Mouse (Mus musculus) embryonic facial prominence, embryonic 10.5 days (tissue): ENCODE results near the gene Ccdc188. TPM values are rescaled to one million over a fixed set of nuclear protein-coding genes. Genes with fewer than 3 reads are reported as not detected.

ENCODE experiments used
- DNase-seq: peaks from one replicate; pipeline ENCODE4 v3.0.0-alpha.2; 2017; ENCODE audit warnings: low spot score
- H3K27ac ChIP-seq: fragments of 300-500 bp; sonication (generic); replicated peaks from 2 replicates; pipeline ENCODE4 v1.5.1; 2016; ENCODE audit warnings: mild to moderate bottlenecking
- H3K27me3 ChIP-seq: fragments of 300-500 bp; sonication (generic); replicated peaks from 2 replicates; pipeline ENCODE4 v1.6.1; 2016; ENCODE audit warnings: low read depth, mild to moderate bottlenecking; ENCODE audit not compliant: poor library complexity, severe bottlenecking
- H3K36me3 ChIP-seq: fragments of 300-500 bp; sonication (generic); replicated peaks from 2 replicates; pipeline ENCODE4 v1.6.1; 2016; ENCODE audit warnings: mild to moderate bottlenecking, moderate library complexity
- H3K4me1 ChIP-seq: fragments of 300-500 bp; sonication (generic); 2 replicates; pipeline ENCODE4 v1.6.1; 2016
- H3K4me3 ChIP-seq: fragments of 300-500 bp; sonication (generic); 2 replicates; pipeline ENCODE4 v1.5.1; 2016; ENCODE audit warnings: mild to moderate bottlenecking, moderate library complexity
- H3K9me3 ChIP-seq: fragments of 300-500 bp; sonication (generic); 2 replicates; pipeline ENCODE4 v1.6.1; 2016; ENCODE audit warnings: mild to moderate bottlenecking
- WGBS: fragments of 180-500 bp; shearing (Covaris S2); methylation state at CpG from one replicate; pipeline ENCODE4 v1.1.7; 2016; 5-methylcytosine and 5-hydroxymethylcytosine counted together
- polyA plus RNA-seq: library from polyadenylated mRNA; unstranded; fragments of >200 nt; fragmentation: Nextera tagmentation; extraction: Ambion mirVana; gene quantifications from 2 replicates; pipeline ENCODE4 v1.2.1, GENCODE M21; 2016

The Ccdc188 gene
- not detected in 2 replicates for polyA plus RNA-seq

GRCm38 (mm10) chr16:18217579-18217978 is at the start of gene Ccdc188:
Gene Ccdc188, plus strand, starts transcription at chr16:18217879.
- Histone ChIP-seq H3K9me3 (no peaks in the 10 kb centered on the region), H3K27me3 (no peaks in the 10 kb centered on the region), H3K36me3 (peaks cover 18% of the 10 kb centered on the region), H3K4me1 (peaks cover 53% of the 10 kb centered on the region), H3K27ac (peak within 1 kb of the TSS; percentile 21; the same call in 1 of the 2 replicates), H3K4me3 (no peak within 1 kb of the TSS)
- 91% methylated on average over 4 of the region's 4 CpGs for WGBS
- no peak for DNase-seq

GRCm38 (mm10) chr16:18169156-18169555 is 48.5 kb upstream of the Ccdc188 start:
- H3K27me3 ChIP-seq: peaks cover 5% of the 10 kb centered on the region; the same call in 1 of the 2 replicates
- 78% methylated on average over 5 of the region's 5 CpGs for WGBS
- DNase-seq: no peak
- peaks cover 7% of the 10 kb centered on the region for H3K4me1 ChIP-seq
- H3K9me3 ChIP-seq: no peaks in the 10 kb centered on the region
- H3K27ac ChIP-seq: no peak overlapping the region
- H3K4me3 ChIP-seq: no peak overlapping the region
- H3K36me3 ChIP-seq: no peaks in the 10 kb centered on the region

- no peak for DNase-seq
- WGBS: 88% methylated on average over 3 of the region's 3 CpGs
- H3K4me3 ChIP-seq: no peak overlapping the region
Measured at GRCm38 (mm10) chr16:18169776-18170175, 47.9 kb upstream of the Ccdc188 start.

GRCm38 (mm10) chr16:18172266-18172855 is 45.3 kb upstream of the Ccdc188 start:
- no peak overlapping the region for H3K4me3 ChIP-seq
- H3K4me1 ChIP-seq: peaks cover 8% of the 10 kb centered on the region
- H3K27ac ChIP-seq: no peak overlapping the region
- H3K36me3 ChIP-seq: no peaks in the 10 kb centered on the region
- DNase-seq: peak; percentile 83
- no peaks in the 10 kb centered on the region for H3K9me3 ChIP-seq
- H3K27me3 ChIP-seq: peaks cover 13% of the 10 kb centered on the region; the same call in 1 of the 2 replicates
- WGBS: 13% methylated on average over 7 of the region's 7 CpGs

More at GRCm38 (mm10) chr16:18169776-18170175, 47.9 kb upstream of the Ccdc188 start:
- Histone ChIP-seq H3K9me3 (no peaks in the 10 kb centered on the region), H3K27me3 (peaks cover 8% of the 10 kb centered on the region; the same call in 1 of the 2 replicates), H3K36me3 (no peaks in the 10 kb centered on the region), H3K27ac (no peak overlapping the region), H3K4me1 (peaks cover 2% of the 10 kb centered on the region)

GRCm38 (mm10) chr16:18173231-18173630 is 44.4 kb upstream of the Ccdc188 start:
- 84% methylated on average over 9 of the region's 9 CpGs for WGBS
- Histone ChIP-seq H3K4me1 (peaks cover 8% of the 10 kb centered on the region), H3K27me3 (peaks cover 16% of the 10 kb centered on the region), H3K27ac (no peak overlapping the region), H3K4me3 (no peak overlapping the region), H3K36me3 (no peaks in the 10 kb centered on the region), H3K9me3 (no peaks in the 10 kb centered on the region)
- no peak for DNase-seq

- H3K27me3 ChIP-seq: peaks cover 16% of the 10 kb centered on the region
- H3K4me1 ChIP-seq: peaks cover 10% of the 10 kb centered on the region
- no peak overlapping the region for H3K27ac ChIP-seq
- H3K4me3 ChIP-seq: no peak overlapping the region
- WGBS: 75% methylated on average over 11 of the region's 11 CpGs
- H3K36me3 ChIP-seq: no peaks in the 10 kb centered on the region
- no peaks in the 10 kb centered on the region for H3K9me3 ChIP-seq
- DNase-seq: no peak
Measured at GRCm38 (mm10) chr16:18173788-18174187, 43.9 kb upstream of the Ccdc188 start.

GRCm38 (mm10) chr16:18175817-18176541 is 41.7 kb upstream of the Ccdc188 start:
- 58% methylated on average over 6 of the region's 6 CpGs for WGBS
- Histone ChIP-seq H3K4me1 (peaks cover 23% of the 10 kb centered on the region), H3K27me3 (peaks cover 20% of the 10 kb centered on the region), H3K27ac (peak overlapping the region; percentile 44; the same call in 1 of the 2 replicates), H3K36me3 (no peaks in the 10 kb centered on the region), H3K9me3 (no peaks in the 10 kb centered on the region), H3K4me3 (no peak overlapping the region)
- DNase-seq: no peak

GRCm38 (mm10) chr16:18176758-18177157 is 40.9 kb upstream of the Ccdc188 start:
- Histone ChIP-seq H3K4me3 (no peak overlapping the region), H3K27me3 (peaks cover 20% of the 10 kb centered on the region), H3K9me3 (no peaks in the 10 kb centered on the region), H3K4me1 (peaks cover 23% of the 10 kb centered on the region), H3K36me3 (no peaks in the 10 kb centered on the region), H3K27ac (no peak overlapping the region)
- no peak for DNase-seq
- WGBS: 83% methylated on average over 4 of the region's 4 CpGs

- H3K27me3 ChIP-seq: peaks cover 14% of the 10 kb centered on the region
- H3K36me3 ChIP-seq: no peaks in the 10 kb centered on the region
- H3K4me1 ChIP-seq: peaks cover 23% of the 10 kb centered on the region
- no peak overlapping the region for H3K27ac ChIP-seq
- no peak overlapping the region for H3K4me3 ChIP-seq
- WGBS: 29% methylated on average over 2 of the region's 2 CpGs
- no peaks in the 10 kb centered on the region for H3K9me3 ChIP-seq
- no peak for DNase-seq
Measured at GRCm38 (mm10) chr16:18179591-18179990, 38.1 kb upstream of the Ccdc188 start.

- Histone ChIP-seq H3K27me3 (peaks cover 8% of the 10 kb centered on the region), H3K4me1 (peaks cover 17% of the 10 kb centered on the region), H3K9me3 (no peaks in the 10 kb centered on the region), H3K4me3 (no peak overlapping the region), H3K36me3 (no peaks in the 10 kb centered on the region), H3K27ac (no peak overlapping the region)
- 62% methylated on average over 10 of the region's 10 CpGs for WGBS
- DNase-seq: no peak
Measured at GRCm38 (mm10) chr16:18181398-18181797, 36.3 kb upstream of the Ccdc188 start.

- no peak for DNase-seq
- 89% methylated on average over 8 of the region's 8 CpGs for WGBS
- Histone ChIP-seq H3K4me3 (no peak overlapping the region), H3K9me3 (no peaks in the 10 kb centered on the region), H3K27ac (no peak overlapping the region), H3K36me3 (no peaks in the 10 kb centered on the region), H3K27me3 (peaks cover 4% of the 10 kb centered on the region), H3K4me1 (peaks cover 15% of the 10 kb centered on the region)
Measured at GRCm38 (mm10) chr16:18182766-18183165, 34.9 kb upstream of the Ccdc188 start.

- H3K27me3 ChIP-seq: no peaks in the 10 kb centered on the region; the same call in 1 of the 2 replicates
- no peak overlapping the region for H3K27ac ChIP-seq
- WGBS: 87% methylated on average over 8 of the region's 8 CpGs
- DNase-seq: no peak
- no peaks in the 10 kb centered on the region for H3K9me3 ChIP-seq
- no peak overlapping the region for H3K4me3 ChIP-seq
- no peaks in the 10 kb centered on the region for H3K4me1 ChIP-seq
- no peaks in the 10 kb centered on the region for H3K36me3 ChIP-seq
Measured at GRCm38 (mm10) chr16:18185715-18186449, 31.8 kb upstream of the Ccdc188 start.
